Mouse (Mus musculus): ENCODE data around the gene Ksr1.

DNA sequence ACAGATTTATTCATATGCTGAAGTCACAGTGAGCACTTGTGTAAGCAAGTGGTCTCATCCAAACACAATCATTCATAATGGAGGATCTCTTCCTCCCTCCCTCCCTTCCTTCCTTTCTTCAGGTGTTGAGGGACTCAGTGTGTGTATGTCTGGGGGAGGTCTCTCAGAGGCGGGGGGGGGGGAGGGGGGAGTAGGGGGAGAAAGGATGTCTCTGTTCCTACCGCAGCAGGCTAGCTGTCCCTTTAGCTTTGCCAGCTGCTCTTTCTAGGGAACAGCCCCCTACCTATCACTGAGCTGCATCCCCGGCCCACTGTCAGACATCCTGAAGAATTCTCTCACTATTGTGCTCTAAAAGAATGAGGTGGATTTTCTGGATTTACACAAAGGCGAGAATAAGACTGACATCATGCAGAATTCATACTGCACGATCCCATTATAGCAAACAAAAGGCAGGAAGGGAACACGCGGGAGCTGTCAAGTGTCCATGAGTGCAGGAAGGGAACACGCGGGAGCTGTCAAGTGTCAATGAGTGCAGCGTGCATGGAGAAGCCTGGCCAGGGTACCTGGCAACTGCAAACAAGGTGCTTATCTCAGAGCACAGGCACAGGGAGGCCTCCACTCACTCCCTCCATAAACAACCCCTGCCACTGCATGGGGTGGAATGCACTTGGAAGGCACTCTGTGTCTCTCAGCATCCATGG is 76.6 kb downstream of the Ksr1 start:
- TF ChIP-seq CTCF (IDR thresholded peaks at IDR 0.05; ENCODE audit: control insufficient read depth, insufficient read depth, insufficient read length) (no peak), USF1 (IDR thresholded peaks at IDR 0.05; ENCODE audit: low read depth) (no peak), MYOG (IDR thresholded peaks at IDR 0.05; ENCODE audit: control insufficient read depth, extremely low read depth, insufficient read length) (no peak)
